Mouse (Mus musculus) macrophage (primary cell): ENCODE results near the gene Cilp2. TPM values are rescaled to one million over a fixed set of nuclear protein-coding genes. Genes with fewer than 3 reads are reported as not detected.

ENCODE experiments used
- H3K27ac ChIP-seq: fragments of 350-480 bp; formaldehyde crosslinking; 2 replicates; pipeline ENCODE4 v1.9.0; 2021
- H3K36me3 ChIP-seq: fragments of 350-480 bp; formaldehyde crosslinking; 2 replicates; pipeline ENCODE4 v1.9.0; 2021; ENCODE audit errors: inconsistent target
- H3K4me3 ChIP-seq: fragments of 350-480 bp; formaldehyde crosslinking; 2 replicates; pipeline ENCODE4 v1.9.0; 2021; ENCODE audit errors: inconsistent target
- H3K79me2 ChIP-seq: fragments of 350-480 bp; formaldehyde crosslinking; 2 replicates; pipeline ENCODE4 v1.9.0; 2021; ENCODE audit errors: inconsistent target
- WGBS: methylation state at CpG from one replicate; pipeline ENCODE4 v1.1.7; 2026; ENCODE audit warnings: inconsistent platforms; ENCODE audit not compliant: missing documents; 5-methylcytosine and 5-hydroxymethylcytosine counted together
- polyA plus RNA-seq: library from polyadenylated mRNA; stranded (reverse); fragments of 250-400 nt; gene quantifications from 3 replicates; pipeline ENCODE4 v1.2.4, GENCODE M21; 2018; ENCODE audit warnings: inconsistent platforms

Cilp2 gene
- polyA plus RNA-seq, 1 experiment from 2014 or later, result not detected

DNA sequence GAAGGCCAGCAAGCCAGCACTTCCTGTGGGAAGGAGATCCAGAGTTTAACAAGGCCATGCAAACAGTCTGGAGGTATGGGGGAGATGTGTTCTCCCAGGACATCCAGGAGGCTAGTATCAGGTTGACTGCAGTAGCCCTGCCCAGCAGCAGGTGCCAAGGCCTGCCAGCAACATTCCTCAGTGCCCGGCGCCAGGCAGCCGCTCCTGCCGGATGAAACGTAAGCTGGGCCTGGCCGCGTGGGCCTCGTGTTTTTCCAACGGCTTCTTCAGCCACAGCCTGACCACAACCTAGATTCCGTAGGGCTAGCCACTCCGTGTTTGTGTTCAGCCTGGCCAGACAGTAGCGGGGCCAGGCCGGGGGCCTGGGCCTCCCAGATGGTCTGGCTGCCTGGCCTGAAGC lies 12.8 kb downstream of the Cilp2 start:
- Histone ChIP-seq H3K79me2 (no peaks in the 10 kb centered on the region), H3K4me3 (no peak overlapping the region), H3K36me3 (no peaks in the 10 kb centered on the region), H3K27ac (no peak overlapping the region)
- 86% methylated on average over 13 of the region's 13 CpGs for WGBS

- 13% methylated on average over 9 of the region's 9 CpGs for WGBS
- H3K79me2 ChIP-seq, result no peaks in the 10 kb centered on the region
- H3K4me3 ChIP-seq, result no peak overlapping the region
- no peaks in the 10 kb centered on the region for H3K36me3 ChIP-seq
- no peak overlapping the region for H3K27ac ChIP-seq
These were observed 13.3 kb downstream of the Cilp2 start for GRCm38 (mm10) chr8:69874155-69874554.

- Histone ChIP-seq H3K36me3 (no peaks in the 10 kb centered on the region), H3K27ac (no peak overlapping the region), H3K4me3 (no peak overlapping the region), H3K79me2 (no peaks in the 10 kb centered on the region)
- WGBS, result 93% methylated on average over 6 of the region's 6 CpGs
These were observed 16.6 kb downstream of the Cilp2 start for GRCm38 (mm10) chr8:69870907-69871306.

DNA sequence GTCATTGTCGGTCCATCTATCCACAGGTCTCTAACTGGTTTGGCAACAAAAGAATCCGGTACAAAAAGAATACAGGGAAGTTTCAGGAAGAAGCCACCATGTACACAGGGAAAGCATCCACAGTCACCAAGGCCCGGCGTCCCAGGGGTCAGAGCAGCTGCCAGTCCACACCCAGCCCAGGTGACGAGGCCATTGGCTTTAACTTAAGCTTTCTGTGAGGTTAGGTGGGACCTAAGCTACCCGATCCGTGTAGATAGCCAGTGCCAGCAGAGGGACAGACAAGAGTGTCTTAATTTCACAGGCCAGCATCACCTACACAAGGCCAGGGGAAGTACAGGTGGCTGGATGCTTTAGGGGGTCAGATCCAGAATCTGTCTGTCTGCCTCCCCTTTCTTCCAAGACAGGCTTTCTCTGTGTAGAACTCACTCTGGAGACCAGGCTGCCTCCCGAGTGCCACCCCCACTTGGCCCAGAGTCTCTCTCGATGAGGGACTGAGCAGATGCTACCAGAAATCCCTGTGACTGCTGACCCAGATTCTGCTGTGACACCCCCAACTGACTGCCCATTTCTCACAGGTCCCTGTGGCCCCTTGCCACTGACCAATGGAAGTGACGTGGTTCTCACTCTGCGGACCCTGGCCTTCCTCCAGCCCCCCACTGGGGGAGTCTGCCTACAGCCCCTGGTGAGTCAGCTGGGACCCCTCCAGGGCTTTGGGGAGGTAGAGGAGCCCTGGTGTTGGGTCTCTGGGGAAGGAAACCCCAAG lies 17.3 kb downstream of the Cilp2 start:
- 91% methylated on average over 11 of the region's 11 CpGs for WGBS

GRCm38 (mm10) chr8:69867696-69868326 lies 19.7 kb downstream of the Cilp2 start:
- Histone ChIP-seq H3K4me3 (no peak overlapping the region), H3K36me3 (no peaks in the 10 kb centered on the region), H3K79me2 (no peaks in the 10 kb centered on the region), H3K27ac (no peak overlapping the region)
- 96% methylated on average over 4 of the region's 5 CpGs for WGBS

More for the DNA sequence above, 17.3 kb downstream of the Cilp2 start:
- Histone ChIP-seq H3K36me3 (no peaks in the 10 kb centered on the region), H3K4me3 (no peak overlapping the region), H3K79me2 (no peaks in the 10 kb centered on the region), H3K27ac (no peak overlapping the region)

- no peak overlapping the region for H3K27ac ChIP-seq
- 94% methylated on average over 5 of the region's 5 CpGs for WGBS
- H3K79me2 ChIP-seq, result no peaks in the 10 kb centered on the region
- H3K36me3 ChIP-seq, result no peaks in the 10 kb centered on the region
- H3K4me3 ChIP-seq, result no peak overlapping the region
These were observed 23.3 kb downstream of the Cilp2 start for GRCm38 (mm10) chr8:69864180-69864579.

DNA sequence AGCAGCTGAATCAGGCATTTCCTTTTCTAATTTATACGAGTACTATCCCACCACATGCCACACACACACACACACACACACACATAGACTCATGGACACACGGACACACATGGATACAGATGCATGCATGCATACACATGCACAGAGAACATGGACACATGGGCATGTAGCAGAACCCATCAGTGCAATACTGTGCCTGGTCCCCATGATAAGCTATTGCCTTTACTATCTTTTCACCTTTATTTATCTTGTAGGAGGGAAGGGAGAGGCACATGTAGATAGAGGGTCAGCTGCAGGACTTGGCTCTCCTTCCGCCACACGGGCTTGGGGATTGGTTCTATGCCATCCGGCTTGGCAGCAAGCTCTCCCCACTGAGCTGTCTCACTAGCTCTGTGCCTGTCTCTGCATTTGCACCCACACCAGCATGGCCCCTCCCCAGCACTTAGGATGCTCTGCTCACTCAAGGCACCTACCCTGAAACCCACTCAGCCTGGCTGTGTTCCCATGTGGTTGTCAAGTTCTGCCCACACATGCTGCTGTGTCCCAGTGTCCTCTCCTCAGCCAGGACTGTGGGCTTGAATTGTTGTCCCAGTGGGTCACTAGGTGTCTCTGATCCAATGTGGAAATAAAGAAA lies 24.0 kb downstream of the Cilp2 start:
- H3K36me3 ChIP-seq, result no peaks in the 10 kb centered on the region
- 95% methylated on average over 5 of the region's 5 CpGs for WGBS
- H3K79me2 ChIP-seq, result no peaks in the 10 kb centered on the region
- no peak overlapping the region for H3K4me3 ChIP-seq
- no peak overlapping the region for H3K27ac ChIP-seq

DNA sequence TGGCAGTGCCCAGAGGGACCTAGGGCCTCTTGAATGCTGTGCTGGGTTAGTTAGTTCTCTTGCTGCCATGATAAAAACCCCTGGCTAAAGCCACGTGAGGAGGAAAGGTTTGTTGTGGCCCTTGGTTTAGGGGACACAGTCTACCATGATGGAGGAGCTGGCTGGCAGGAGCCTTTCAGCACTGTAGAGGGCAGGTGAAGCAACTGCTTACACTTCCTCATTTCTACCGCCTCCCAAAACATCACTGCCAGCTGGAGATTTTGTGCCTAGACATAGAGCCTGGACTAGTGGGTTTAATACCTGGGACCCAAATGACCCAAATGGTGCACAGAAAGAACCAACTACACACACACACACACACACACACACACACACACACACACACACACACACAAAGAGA lies 26.2 kb downstream of the Cilp2 start:
- 21% methylated on average over 2 of the region's 2 CpGs for whole genome bisulfite sequencing
- Histone ChIP-seq H3K27ac (no peak overlapping the region), H3K79me2 (no peaks in the 10 kb centered on the region), H3K4me3 (no peak overlapping the region), H3K36me3 (no peaks in the 10 kb centered on the region)

- Histone ChIP-seq H3K4me3 (no peak overlapping the region), H3K27ac (no peak overlapping the region), H3K79me2 (no peaks in the 10 kb centered on the region), H3K36me3 (no peaks in the 10 kb centered on the region)
- WGBS, result 82% methylated on average over 4 of the region's 4 CpGs
These were observed 26.7 kb downstream of the Cilp2 start for GRCm38 (mm10) chr8:69860807-69861206.

GRCm38 (mm10) chr8:69853869-69854268 lies 33.6 kb downstream of the Cilp2 start:
- WGBS, result 91% methylated on average over 10 of the region's 10 CpGs
- no peaks in the 10 kb centered on the region for H3K79me2 ChIP-seq
- no peak overlapping the region for H3K27ac ChIP-seq
- H3K4me3 ChIP-seq, result no peak overlapping the region
- H3K36me3 ChIP-seq, result no peaks in the 10 kb centered on the region

DNA sequence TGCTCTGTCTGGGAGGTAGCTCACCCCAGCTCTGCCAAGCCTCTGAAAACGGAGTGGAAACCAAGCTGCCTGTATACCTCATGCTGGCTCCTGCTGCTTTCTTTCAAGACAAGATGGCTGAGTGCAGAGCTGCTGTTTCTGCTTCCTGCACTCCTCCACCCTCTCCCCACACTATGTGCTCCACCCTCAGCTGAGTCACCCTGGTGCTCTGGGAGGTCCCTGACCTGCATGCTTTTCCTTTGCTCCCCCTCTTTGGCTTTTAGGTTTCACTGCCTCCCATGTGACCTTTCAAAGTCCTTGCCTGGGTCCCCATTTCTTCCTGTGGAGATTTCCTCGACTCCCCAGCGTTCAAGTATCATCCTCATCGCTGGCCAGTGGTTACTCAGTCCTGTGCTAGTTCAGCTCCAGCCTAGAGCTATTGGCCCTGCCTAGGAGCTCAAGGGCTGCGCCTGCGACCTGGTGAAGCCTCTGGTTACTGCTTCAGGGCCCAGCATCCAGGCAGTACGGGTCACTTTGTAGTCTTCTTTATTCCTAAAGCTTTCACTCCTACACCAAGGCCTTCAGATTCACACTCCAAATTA lies 36.5 kb downstream of the Cilp2 start:
- H3K4me3 ChIP-seq, result no peak overlapping the region
- no peaks in the 10 kb centered on the region for H3K79me2 ChIP-seq
- WGBS, result 74% methylated on average over 7 of the region's 7 CpGs
- no peaks in the 10 kb centered on the region for H3K36me3 ChIP-seq
- H3K27ac ChIP-seq, result no peak overlapping the region

DNA sequence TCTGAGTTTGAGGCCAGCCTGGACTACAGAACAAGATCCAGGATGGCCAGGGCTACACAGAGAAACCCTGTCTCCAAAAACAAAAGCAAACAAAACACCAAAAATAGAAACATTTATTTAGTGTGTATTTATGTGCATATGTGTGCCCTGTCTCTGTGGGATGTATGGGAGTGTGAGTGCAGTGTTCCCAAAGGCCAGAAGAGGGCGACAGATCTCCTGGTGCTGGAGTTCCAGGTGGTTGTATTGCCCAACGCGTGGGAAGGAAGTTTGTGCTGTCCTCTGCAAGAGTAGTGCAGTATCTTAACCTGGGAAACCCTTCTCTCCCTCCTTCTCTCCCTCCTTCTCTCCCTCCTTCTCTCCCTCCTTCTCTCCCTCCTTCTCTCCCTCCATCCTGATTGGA lies 37.6 kb downstream of the Cilp2 start:
- Histone ChIP-seq H3K36me3 (no peaks in the 10 kb centered on the region), H3K79me2 (no peaks in the 10 kb centered on the region), H3K27ac (no peak overlapping the region), H3K4me3 (no peak overlapping the region)
- WGBS, result 63% methylated on average over 3 of the region's 3 CpGs

GRCm38 (mm10) chr8:69848951-69849350 lies 38.5 kb downstream of the Cilp2 start:
- Histone ChIP-seq H3K4me3 (no peak overlapping the region), H3K36me3 (no peaks in the 10 kb centered on the region), H3K27ac (no peak overlapping the region), H3K79me2 (no peaks in the 10 kb centered on the region)
- WGBS, result 94% methylated on average over 8 of the region's 8 CpGs

GRCm38 (mm10) chr8:69847167-69848065 lies 40.1 kb downstream of the Cilp2 start:
- no peak overlapping the region for H3K27ac ChIP-seq
- no peaks in the 10 kb centered on the region for H3K36me3 ChIP-seq
- no peak overlapping the region for H3K4me3 ChIP-seq
- H3K79me2 ChIP-seq, result no peaks in the 10 kb centered on the region
- 90% methylated on average over 3 of the region's 3 CpGs for WGBS
